Mouse (Mus musculus) spleen, embryonic (tissue): Measurements from ENCODE around the gene Tead1.

ENCODE experiments used
- CTCF ChIA-PET: fragments of 350-600 bp; sonication (Branson Sonifier 250); formaldehyde crosslinking; loops from one replicate; lab custom pipeline; 2022; lab: Charles Lee

Gene Tead1

DNA sequence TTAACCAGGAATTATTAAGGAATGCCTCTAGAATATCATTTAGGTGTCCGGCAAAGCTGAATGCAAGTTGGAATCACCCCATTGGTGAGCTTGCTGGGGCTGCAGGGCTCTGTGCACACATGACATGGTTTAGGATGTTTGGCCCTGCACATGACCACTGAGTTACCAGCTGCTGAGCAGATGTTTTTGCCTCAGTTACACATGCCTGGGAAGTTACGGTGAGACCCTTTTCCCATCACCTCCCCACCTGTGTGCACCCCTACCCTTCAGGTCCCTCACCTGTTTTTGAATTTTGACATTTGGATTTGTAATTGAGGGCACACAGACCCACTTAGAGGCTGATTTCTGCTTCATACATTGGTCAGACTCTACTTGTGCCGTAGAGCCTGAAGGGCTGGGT is 6.9 kb downstream of the Tead1 start:
- CTCF ChIA-PET, result no interaction called here

DNA sequence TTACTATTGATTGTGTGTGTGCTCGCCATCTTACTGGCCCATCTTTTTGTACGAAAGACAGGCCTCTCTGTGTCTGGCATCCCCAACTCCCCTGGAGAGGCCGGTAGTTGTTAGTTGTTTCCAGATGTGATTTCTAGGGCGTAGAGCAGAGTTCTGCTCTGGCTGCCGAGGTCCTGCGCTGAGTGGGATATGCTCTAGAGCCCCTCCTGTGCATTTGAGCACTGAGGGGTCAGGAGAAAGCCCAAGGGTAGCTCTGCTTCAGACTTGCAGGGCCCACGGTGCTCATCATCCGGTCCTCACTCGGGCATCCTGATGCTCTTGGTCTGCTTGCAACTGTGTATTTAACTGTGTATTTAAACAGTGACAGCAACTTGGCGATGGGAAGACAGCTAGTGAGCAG is 7.5 kb downstream of the Tead1 start:
- CTCF ChIA-PET, result interaction anchor here (0.6 kb wide), 1 partner anchor 11 kb away, joined by 4 read pairs; no protein-coding TSS in a partner anchor

DNA sequence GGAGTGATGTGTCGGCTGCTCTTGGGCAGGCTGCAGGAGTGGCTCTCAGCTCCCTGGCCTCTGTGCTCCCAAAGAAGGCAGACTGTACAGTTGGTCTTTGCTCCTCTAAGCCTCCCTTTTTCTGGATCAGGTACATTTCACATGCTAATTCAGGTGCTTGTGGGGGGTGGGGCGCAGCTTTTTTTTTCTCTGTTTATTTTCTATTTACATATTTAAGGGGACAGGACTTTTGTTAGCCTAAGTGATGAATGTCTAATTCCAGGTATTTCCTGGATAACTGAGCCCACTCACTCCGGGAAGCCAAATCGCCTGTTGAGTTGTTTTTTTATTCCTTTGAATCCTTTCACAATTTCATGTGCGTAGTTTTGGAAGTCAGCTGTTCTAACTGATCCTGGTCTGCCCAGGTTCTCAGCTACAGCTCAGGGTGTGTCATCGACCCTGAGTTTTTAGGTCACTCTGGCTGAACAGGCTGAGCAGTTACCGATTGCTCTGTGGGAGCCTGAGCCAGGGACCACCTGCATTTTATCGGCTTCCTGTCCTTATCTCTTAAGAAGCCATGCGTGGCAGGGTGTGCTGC is 9.4 kb downstream of the Tead1 start:
- CTCF ChIA-PET, result interaction anchor here (0.6 kb wide), 1 partner anchor 31 kb away, joined by 10 read pairs; no protein-coding TSS in a partner anchor

DNA sequence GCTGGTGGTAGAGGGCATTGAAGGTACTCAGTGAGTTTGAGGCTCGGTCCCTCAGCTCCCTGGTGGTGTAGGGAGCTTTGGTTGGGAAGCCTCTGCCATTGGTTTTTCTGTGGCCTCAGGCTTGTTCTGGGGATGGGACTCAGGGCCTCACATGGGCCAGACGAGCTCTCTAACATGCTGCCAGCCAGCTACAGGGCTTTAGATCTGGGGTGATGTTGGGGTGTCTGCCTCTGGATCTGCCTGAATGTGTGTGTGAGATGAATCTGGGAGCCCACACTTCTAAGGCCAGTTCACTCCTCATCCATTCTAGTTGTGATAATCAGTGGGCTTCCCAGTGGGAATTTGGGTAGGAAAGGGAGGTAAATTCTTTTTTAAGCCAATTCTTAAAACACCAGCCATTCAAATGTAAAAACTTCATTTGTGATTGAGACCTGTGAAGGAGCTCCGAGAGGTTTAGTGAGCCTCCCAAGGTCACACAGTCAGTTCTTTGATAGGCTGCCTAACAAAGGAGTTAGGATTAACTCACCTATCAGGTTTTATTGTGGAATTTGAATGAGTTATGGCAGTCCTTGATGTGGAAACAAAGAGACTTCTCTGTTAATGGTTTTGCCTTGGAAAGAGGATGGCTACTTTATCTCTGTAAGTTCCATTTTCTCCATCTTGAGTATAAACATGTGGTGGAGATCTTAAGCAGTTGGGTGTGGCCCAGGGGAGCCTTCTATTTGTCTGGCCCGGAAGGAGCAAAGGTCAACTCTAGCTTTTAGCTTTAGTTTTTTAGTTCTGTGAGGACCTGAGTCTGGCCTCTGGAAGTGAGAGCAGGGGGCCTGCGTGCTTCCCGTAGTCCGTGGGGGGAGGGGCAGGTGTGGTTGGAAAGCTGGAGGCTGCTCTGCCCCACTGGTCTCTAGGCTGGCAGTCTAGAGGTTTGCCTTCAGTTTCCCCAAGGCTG is 12.0 kb downstream of the Tead1 start:
- CTCF ChIA-PET, result no interaction called here

DNA sequence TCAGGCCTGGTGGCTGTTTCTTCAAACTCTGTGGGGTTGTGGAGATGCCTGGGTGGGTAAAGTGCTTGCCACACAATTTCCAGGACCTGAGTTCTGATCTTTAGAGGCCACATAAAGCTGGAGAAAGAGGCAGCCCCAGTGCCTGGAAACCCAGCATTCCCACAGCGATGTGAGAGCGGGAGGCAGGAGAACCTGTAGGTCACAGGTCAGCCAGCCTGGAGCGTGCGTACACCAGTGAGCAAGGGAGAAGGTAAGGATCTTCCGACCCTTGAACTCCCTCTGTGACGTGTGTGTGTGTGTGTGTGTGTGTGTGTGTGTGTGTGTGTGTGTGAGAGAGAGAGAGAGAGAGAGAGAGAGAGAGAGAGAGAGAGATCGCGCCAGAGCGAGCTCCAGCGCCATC is 14.4 kb downstream of the Tead1 start:
- CTCF ChIA-PET, result no interaction called here

DNA sequence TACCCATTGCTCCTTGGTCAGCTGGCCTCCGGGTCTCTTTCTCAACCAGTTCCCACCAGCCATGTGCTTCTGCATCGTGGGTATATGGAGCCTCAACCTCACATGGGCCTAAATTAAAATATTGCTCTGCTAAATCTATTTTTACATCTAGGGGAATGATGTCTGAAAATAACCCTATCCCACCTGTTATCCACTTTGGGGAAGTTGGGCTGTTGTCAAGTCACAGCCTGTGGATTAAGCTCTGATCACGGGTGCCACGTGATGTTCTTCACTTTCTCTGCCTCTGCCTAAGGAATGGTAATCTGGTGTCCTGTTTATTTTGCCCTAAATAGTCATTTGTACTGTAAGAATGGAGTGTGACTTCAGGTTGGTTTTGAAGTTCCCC is 17.7 kb downstream of the Tead1 start:
- CTCF ChIA-PET, result no interaction called here

DNA sequence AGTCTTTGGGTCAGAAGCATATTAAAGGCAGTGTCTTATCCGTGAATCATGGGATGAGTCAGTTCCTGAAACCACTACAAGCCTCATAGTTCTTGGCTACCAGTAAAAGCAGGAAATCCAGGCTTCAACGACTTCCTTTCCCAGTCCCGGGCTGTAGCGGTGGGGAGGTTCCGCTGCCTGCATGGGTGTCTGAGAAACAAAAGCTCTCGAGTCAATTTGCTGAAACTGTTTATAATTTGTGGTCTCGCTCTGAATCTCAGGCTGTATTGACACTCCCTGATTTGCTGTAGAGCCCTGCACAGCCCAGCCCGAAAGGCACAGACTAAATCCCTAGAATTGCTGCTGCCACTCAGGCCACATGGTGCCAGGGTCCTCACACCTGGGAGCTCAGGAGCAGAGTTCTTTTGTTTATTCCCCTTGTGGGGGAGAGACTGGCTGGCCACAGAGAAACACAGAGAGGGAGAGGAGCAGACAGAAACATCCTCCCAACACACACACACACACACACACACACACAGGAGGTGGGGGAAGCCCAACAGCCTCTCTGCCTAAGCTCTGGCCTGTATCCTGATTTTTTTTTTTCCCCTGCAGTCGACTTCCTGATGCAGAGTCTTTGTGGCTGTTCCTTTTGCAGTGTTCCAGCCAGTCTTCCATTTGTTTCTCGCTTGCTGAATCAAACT is 18.2 kb downstream of the Tead1 start:
- CTCF ChIA-PET, result no interaction called here

DNA sequence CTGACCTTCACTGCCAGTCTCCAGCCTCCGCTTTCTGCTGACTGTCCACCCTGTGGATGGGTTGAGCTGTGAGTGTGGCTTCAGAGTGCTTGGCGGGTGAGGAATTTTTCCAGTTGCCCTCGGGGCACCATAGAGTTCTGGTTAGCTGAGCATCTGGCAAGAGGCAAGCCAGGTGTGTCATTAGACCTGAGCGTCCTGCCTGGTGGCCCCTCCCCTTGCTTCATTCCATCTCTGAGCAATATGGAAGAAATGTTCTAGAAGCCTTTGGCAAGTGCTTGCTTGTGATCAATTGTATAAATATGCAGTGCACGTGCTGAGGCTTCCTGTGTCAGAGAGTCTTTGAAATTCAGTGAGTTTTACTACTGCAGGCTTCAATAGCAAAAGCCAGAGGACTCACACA is 21.0 kb downstream of the Tead1 start:
- CTCF ChIA-PET, result interaction anchor here (0.7 kb wide), 1 partner anchor 1444 kb away, joined by 6 read pairs; no protein-coding TSS in a partner anchor

DNA sequence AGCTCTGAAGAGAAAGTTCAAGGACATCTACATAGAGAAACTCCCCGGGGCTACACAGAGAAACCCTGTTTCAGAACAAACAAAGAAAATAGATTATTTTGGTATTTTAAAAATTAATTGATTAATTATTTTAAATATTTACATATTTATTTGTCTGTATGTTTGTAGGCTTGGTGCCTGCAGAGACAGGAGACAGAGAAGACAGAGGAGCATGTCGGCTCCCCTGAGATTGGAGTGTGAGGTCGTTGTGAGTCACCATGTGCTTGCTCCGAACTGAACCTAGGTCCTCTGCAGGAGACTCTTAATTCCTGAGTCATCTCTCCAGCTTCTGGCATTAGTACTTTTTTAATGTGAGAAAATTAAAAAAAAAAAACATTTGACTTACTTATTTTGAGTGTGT is 24.2 kb downstream of the Tead1 start:
- CTCF ChIA-PET, result no interaction called here

DNA sequence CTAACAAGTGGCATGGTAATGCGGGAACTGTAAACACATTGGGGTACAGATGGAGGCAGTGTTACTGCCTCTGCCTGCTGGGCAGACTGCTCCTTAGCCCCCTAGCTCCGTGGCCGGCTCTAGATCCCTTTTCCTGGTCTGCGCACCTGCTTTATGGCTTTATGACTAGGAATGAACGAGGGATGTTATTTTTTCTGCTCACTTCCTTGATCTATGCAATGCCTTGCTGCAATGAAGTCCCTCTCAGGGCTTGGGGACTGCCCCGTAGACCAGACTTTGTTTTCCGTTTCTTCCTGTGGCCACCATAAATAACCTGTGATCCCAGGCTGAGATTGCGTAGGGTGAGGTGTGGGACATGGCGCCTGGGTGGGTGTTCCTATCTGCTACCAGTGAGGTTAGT is 26.8 kb downstream of the Tead1 start:
- CTCF ChIA-PET, result no interaction called here

DNA sequence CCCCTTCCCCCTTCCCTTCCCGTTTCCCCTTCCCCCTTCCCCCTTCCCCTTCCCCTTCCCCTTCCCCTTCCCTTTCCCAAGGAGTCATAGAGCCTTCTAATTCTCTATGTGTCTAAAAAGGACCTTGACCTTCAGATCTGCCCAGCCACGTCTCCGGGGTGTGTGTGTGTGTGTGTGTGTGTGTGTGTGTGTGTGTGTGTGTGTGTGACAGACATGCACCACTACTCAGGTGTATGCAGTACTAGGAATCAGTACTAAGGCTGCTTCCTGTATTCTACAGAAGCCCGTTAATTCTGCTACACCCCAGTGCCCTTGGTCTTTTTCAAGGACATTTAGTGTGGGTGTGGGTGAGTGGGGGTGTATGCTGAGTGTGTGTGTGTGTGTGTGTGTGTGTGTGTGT is 27.6 kb downstream of the Tead1 start:
- CTCF ChIA-PET, result no interaction called here

DNA sequence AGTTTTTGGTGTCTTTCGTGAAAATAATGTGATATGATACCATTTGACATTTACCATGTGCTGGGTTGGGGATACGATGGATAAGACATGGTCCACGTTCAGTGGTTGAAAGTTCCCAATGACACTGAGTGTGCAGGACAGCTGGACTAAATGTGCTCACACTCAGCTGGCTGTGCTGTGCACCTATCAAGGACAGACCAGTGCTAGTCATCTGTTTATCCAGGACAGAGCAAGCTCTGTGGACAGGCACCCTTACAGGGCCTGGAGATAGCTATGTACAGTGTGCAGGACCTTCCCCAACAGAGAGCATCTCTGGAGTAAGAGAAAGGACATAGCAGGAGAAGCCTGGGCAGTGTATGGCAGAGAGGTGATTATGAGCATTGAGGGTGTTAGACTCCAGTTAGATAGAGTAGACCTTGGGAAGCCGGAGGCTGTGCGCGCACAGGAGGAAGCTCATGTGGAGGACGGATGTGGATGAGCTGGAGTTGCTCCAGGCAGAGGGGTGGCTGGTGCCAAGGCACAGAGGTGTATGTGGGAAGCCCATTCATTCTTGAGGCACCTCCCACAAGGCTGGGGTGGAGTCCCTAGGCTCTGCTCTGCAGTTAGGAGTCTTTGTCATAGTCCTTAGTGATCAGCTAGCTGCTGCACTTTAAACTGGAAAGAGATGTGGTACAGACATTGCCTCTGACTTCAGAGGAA is 31.4 kb downstream of the Tead1 start:
- CTCF ChIA-PET, result no interaction called here

DNA sequence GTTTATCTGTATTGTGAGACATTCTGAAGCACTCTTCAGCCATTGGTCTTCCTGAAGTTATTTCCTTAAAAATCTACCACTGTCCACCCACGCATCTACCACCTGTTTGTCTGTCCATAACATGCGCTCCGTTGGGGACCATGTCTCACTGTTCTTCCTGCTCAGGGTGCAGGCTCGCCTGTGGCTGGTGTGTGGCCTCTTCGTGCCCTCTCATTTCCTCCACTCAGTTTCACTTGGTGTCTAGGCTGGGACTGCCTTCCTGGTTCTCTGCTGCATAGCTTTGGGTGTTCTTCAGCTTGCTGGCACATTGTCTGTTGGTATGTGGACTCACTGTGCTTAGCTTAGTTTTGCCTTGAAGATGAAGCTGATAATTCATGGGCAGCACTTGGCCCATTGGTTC is 32.9 kb downstream of the Tead1 start:
- CTCF ChIA-PET, result no interaction called here

DNA sequence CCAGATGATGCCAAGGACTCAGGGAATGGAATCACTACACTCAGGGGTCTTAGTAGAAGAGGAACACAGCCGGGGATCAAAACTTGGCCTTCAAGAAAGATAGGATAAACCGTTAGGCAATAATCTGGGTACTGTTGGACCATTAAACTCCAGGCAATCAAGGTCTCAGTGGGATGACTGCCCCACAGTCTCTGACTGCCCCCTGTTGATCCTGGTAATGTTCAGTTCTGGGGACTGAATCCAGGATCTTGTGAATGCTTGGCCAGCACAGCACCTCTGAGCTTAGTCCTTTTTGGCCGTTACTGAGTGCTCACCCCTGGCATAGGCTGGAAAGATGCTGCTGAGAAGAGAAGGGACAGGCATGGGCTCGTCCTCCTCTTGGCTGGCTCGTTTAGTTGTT is 34.4 kb downstream of the Tead1 start:
- CTCF ChIA-PET, result no interaction called here

DNA sequence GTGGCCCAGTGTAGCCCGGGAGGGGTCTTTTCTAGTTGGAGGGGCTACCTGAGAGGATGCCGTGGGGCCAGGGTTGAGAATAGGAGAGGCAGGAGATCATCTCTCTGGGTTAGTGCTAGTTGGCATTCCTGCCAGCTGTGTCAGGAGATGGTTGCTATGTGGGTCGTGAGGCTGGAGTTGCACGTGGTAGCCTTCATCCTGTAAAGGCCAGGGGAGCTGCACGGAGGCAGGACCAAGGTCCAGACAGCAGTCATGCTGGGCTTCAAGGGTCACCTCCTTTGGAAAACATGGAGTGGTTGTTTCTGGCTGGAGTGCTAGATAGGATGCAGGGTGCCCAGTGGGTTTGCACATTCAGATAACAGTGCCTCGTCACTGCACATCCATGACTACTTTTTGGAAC is 35.7 kb downstream of the Tead1 start:
- CTCF ChIA-PET, result no interaction called here

DNA sequence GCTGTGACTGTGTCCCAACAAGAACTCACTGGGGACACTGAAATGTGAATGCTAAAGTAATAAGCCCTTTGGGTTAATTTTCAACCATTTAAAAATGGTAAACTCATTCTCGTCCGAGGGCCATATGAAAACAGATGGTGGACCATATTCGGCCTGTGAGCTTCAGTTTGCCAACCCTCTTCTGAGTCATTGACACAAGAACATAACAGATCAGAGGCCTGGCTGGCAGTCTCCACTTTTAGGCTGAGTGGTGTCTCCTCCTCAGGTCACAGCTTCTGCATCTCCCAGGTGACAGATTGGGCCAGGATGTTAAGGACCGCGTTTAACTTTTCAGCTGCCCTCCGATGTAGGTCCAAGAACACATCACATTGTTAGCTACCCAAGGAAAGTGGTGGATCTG is 37.6 kb downstream of the Tead1 start:
- CTCF ChIA-PET, result no interaction called here

DNA sequence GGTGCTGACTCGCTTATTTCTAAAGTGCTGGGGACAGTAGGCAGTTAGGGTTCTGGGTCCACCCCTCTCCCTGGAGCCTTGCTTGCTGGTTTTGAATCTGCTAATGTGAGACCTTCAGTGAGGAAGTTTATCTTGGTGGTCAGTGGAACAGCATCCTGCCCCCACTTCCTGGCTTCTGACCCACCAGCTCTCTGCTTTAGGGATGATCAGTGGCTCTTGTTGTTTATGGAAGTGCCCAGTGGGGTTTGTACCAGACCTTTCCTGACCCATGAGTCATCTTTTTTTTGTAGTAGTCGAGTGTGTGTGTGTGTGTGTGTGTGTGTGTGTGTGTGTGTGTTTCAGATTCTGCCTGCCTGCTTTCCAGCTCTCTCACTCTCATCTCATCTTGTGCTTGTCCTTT is 38.6 kb downstream of the Tead1 start:
- CTCF ChIA-PET, result no interaction called here

DNA sequence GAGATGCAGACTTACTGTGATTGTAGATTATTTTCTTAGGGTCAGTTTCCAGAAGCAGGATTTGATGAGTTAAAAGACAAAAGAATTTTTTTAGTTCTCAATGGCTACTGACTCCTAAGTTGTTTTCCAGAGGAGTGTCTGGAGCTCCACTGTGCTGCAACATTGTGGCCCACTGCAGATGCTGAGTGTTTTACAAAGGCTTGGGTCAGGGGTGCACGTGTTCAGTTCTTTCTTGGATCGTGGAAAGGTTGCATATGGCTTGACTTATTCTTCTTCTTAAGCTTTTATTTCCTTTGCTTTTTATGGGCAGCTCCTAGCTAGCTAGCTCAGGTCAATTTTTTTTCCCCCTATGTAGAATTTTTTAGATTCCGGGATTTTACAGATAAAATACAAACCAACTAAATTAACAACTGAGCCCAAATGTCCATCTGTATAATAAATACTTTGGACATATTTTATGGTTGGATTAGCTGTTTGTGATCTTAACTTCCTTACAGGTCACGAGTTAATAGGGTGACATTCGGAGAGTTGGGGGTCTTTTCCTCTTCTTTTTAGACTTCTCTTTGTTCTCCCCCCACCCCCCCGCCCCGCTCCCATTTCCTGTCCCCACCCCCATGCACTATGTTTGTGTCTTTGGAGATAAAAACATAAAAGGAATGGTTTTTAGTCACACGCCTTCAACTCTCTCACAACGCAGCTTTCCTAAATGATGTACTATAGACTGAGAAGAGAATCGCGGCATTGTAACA is 40.5 kb downstream of the Tead1 start:
- CTCF ChIA-PET, result no interaction called here

DNA sequence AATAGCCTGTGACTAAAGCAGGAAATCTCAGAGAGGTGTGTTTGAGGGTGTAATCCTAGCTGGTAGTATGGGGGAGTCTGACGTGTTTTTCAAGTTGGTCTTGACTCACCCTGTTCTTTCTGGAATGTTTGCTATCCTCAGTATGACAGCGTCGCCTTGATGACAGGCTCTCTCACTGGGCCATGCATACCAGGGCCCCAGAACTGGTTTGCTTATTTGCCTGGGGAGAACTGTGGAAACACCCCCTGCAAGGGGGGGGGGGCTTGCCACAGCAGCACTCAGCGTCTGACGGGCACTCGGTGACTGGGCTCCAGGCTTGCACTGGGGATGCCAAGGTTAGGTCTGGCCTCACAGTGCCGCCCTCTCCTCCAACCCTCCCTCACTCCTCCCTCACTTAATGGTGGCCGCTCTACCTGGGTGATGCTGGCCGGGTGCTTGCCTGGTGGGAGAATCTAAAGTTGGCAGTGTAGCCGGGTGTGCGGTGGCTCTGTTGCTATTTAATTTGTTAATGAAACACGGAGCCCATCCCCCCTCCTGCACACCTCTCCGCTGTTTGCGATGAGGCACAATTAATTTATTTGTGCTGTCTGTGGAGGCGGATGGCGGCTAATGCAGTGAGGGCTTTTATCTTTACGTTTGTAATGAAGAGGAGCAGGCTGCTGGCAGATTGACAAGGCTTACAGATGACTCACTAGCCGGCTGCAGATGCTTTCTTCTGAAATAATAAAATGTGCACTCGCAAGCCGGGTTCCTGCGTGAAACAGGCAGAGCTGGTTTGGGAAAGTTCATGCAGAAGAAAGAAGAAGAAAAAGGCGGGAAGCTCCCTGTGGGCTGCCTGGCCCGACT is 41.2 kb downstream of the Tead1 start:
- CTCF ChIA-PET, result no interaction called here

DNA sequence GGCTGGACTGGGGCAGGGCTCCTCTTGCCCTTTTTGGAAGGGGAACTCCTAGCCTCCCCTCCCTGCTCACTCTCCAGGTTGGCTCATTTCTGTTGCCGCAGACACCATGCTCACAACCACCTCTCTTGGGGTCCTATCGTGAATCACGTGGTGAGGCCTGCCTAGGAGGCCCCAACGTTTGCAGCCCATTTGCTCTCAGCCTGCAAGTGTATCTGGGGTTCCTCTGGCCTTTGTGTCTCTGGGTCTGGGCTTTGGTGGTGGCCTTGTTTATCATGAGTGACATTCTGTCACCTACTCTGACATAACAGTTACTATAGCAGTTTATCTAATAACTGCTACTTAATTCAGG is 41.8 kb downstream of the Tead1 start:
- CTCF ChIA-PET, result no interaction called here
